Mouse (Mus musculus): ENCODE results near the gene Dntt. TPM values are rescaled to one million over a fixed set of nuclear protein-coding genes. Genes with fewer than 3 reads are reported as not detected.

Dntt gene
- polyA plus RNA-seq, 1 experiment from 2014 or later, result 0.26 TPM

DNA sequence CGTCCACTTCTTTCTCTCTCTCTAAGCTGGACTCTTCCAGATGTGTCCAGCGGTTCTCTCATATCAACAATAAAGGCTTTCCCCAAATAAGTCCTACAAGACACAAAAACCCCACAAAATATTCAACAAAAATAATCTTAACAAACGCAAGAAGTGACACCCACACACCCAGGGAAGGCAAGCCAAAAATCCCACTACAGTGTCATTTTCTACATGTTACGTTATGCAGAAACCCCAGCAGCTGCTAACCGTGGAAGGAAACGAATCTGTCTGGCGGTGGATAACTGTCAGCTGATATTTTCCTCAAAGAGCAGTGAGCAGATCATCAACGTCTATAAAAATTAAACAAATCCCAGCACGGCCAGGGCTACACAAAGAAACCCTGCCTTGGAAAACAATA is 15.1 kb upstream of the Dntt start:
- Histone ChIP-seq H3K36me3 (no peaks in the 10 kb centered on the region), H3K4me2 (replicated peaks) (no peak overlapping the region), H3K9me3 (no peaks in the 10 kb centered on the region), H3K9ac (replicated peaks) (no peak overlapping the region), H3K27ac (no peak overlapping the region), H3K27me3 (peaks cover 17% of the 10 kb centered on the region; the same call in 1 of the 2 replicates), H3K4me1 (replicated peaks) (peaks cover 3% of the 10 kb centered on the region; the same call in 1 of the 2 replicates), H3K4me3 (replicated peaks) (no peak overlapping the region)
- 31% methylated on average over 9 of the region's 9 CpGs for WGBS
- no peak for ATAC-seq

- Histone ChIP-seq H3K36me3 (no peaks in the 10 kb centered on the region), H3K27me3 (peaks cover 17% of the 10 kb centered on the region; the same call in 1 of the 2 replicates), H3K27ac (no peak overlapping the region), H3K4me2 (replicated peaks) (peak overlapping the region; percentile 51), H3K9ac (replicated peaks) (0 out of 2 replicates have a peak overlapping the region, but pooled peaks have one; percentile 41), H3K4me1 (replicated peaks) (peaks cover 3% of the 10 kb centered on the region; the same call in 1 of the 2 replicates), H3K4me3 (replicated peaks) (0 out of 2 replicates have a peak overlapping the region, but pooled peaks have one; percentile 11), H3K9me3 (no peaks in the 10 kb centered on the region)
- WGBS, result 18% methylated on average over 14 of the region's 14 CpGs
- peak; percentile 84 for ATAC-seq
Observed at GRCm38 (mm10) chr19:41015951-41016716, 12.9 kb upstream of the Dntt start.

DNA sequence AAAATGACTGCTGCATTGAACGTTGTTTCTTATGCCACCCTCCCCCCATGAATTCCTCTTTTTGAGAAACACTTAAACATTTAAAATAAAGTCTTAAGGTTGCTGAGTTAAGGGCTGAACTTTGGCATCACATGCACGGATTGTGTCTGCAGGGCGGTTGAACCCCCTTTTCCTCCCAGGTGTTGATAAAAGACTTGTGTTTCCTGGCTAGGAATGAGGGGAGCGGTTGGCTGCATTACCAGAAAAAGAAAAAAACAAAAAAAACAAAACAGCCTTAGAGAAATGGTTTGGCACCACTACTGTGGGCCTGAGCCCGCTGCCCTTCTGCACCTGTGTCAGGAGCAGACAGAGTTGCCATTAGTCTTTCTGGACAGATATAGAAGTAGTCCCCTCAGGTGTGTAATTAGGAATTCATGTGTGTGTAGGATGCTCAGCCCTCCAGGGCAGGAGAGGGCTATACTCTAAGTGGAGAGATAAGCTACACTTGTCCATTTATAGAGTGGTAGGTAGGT is 9.9 kb upstream of the Dntt start:
- no peak overlapping the region for H3K4me2 ChIP-seq (replicated peaks)
- H3K4me3 ChIP-seq (replicated peaks), result no peak overlapping the region
- 0 out of 2 replicates have a peak, but pooled peaks cover 8% of the 10 kb centered on the region for H3K27me3 ChIP-seq
- H3K36me3 ChIP-seq, result no peaks in the 10 kb centered on the region
- no peak overlapping the region for H3K9ac ChIP-seq (replicated peaks)
- ATAC-seq, result no peak
- H3K9me3 ChIP-seq, result no peaks in the 10 kb centered on the region
- H3K4me1 ChIP-seq (replicated peaks), result peaks cover 3% of the 10 kb centered on the region; the same call in 1 of the 2 replicates
- 87% methylated on average over 5 of the region's 5 CpGs for WGBS
- no peak overlapping the region for H3K27ac ChIP-seq

DNA sequence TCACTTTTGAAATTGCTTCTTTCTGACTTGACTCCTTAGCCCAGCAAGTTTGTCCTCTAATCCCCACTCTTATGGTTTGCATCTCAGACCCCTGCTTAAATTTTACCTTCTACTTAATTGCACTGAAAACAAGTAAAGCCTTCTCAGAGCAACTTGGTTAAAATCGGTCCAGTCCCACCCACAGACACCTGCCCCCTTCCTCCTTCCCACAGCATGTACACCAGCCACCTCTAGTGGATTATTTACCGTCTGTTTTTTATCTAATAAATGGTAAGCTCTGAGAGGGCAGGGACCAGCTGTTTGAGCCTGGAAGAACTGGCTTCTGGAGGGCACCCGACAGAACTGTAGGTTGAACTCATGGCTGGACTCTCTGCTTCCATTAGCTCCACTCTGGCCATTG is 8.5 kb upstream of the Dntt start:
- no peak overlapping the region for H3K27ac ChIP-seq
- peaks cover 3% of the 10 kb centered on the region; the same call in 1 of the 2 replicates for H3K4me1 ChIP-seq (replicated peaks)
- no peak for ATAC-seq
- 82% methylated on average over 3 of the region's 3 CpGs for WGBS
- H3K9ac ChIP-seq (replicated peaks), result no peak overlapping the region
- no peaks in the 10 kb centered on the region for H3K9me3 ChIP-seq
- 0 out of 2 replicates have a peak, but pooled peaks cover 5% of the 10 kb centered on the region for H3K27me3 ChIP-seq
- H3K36me3 ChIP-seq, result no peaks in the 10 kb centered on the region
- no peak overlapping the region for H3K4me3 ChIP-seq (replicated peaks)
- H3K4me2 ChIP-seq (replicated peaks), result no peak overlapping the region

GRCm38 (mm10) chr19:41022244-41022643 is 6.8 kb upstream of the Dntt start:
- no peaks in the 10 kb centered on the region for H3K36me3 ChIP-seq
- no peak overlapping the region for H3K27ac ChIP-seq
- 0 out of 2 replicates have a peak, but pooled peaks cover 3% of the 10 kb centered on the region for H3K27me3 ChIP-seq
- H3K4me2 ChIP-seq (replicated peaks), result no peak overlapping the region
- no peaks in the 10 kb centered on the region for H3K9me3 ChIP-seq
- no peak overlapping the region for H3K9ac ChIP-seq (replicated peaks)
- no peak overlapping the region for H3K4me3 ChIP-seq (replicated peaks)
- whole genome bisulfite sequencing, result 85% methylated on average over 4 of the region's 4 CpGs
- H3K4me1 ChIP-seq (replicated peaks), result no peaks in the 10 kb centered on the region
- ATAC-seq, result no peak

- H3K36me3 ChIP-seq, result no peaks in the 10 kb centered on the region
- H3K4me3 ChIP-seq (replicated peaks), result no peak overlapping the region
- no peak overlapping the region for H3K4me2 ChIP-seq (replicated peaks)
- WGBS, result 91% methylated on average over 8 of the region's 8 CpGs
- no peaks in the 10 kb centered on the region for H3K27me3 ChIP-seq
- H3K4me1 ChIP-seq (replicated peaks), result 0 out of 2 replicates have a peak, but pooled peaks cover 3% of the 10 kb centered on the region
- H3K9ac ChIP-seq (replicated peaks), result no peak overlapping the region
- H3K27ac ChIP-seq, result no peak overlapping the region
- no peak for ATAC-seq
- no peaks in the 10 kb centered on the region for H3K9me3 ChIP-seq
Observed at GRCm38 (mm10) chr19:41026551-41026950, 2.5 kb upstream of the Dntt start.

DNA sequence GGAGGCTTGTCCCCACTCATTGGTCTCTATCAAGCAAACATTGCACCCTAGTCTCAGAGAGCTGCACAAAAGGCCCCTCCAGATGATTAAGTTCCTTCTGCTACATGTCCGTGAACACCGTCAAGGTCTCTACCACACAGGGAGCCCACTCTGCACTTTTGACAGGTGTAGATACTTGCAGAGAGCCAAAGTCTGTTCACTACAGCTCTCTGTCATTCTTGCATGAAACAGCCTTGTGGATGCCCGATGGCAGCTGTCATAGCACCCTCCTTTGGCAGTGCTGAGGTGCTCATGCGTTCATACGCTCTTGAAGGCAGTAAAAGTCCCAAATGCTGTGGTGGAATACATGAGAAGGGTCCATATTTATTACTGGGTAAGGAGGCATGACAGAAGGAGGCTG is 2.1 kb upstream of the Dntt start:
- Histone ChIP-seq H3K4me3 (replicated peaks) (no peak overlapping the region), H3K9ac (replicated peaks) (no peak overlapping the region), H3K27ac (no peak overlapping the region), H3K36me3 (no peaks in the 10 kb centered on the region), H3K27me3 (no peaks in the 10 kb centered on the region), H3K4me1 (replicated peaks) (0 out of 2 replicates have a peak, but pooled peaks cover 3% of the 10 kb centered on the region), H3K9me3 (no peaks in the 10 kb centered on the region), H3K4me2 (replicated peaks) (no peak overlapping the region)
- 91% methylated on average over 5 of the region's 5 CpGs for WGBS
- ATAC-seq, result no peak

DNA sequence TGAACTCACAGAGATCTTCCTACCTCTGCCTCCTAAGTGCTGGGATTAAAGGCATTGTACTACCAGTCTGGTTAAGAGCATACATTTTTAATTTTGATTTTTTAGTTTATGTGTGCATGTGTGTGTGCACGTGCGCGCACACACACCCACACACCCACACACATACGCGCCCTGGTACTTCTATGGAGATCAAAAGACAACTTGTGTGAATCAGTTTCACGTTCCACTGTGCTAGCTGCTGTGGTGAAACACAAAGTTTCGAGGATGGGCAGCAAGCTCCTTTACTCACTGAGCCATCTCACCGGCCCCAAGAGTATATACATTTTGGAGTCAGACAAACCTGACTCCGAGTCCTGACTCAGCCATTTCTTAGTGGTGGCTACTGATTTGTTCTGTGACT is 1.5 kb upstream of the Dntt start:
- no peak for ATAC-seq
- no peak overlapping the region for H3K4me2 ChIP-seq (replicated peaks)
- no peaks in the 10 kb centered on the region for H3K27me3 ChIP-seq
- 94% methylated on average over 9 of the region's 9 CpGs for WGBS
- H3K4me1 ChIP-seq (replicated peaks), result 0 out of 2 replicates have a peak, but pooled peaks cover 3% of the 10 kb centered on the region
- no peak overlapping the region for H3K27ac ChIP-seq
- H3K4me3 ChIP-seq (replicated peaks), result no peak overlapping the region
- no peaks in the 10 kb centered on the region for H3K9me3 ChIP-seq
- H3K9ac ChIP-seq (replicated peaks), result no peak overlapping the region
- H3K36me3 ChIP-seq, result no peaks in the 10 kb centered on the region

GRCm38 (mm10) chr19:41030161-41030560 is 1.1 kb downstream of the Dntt start:
- no peaks in the 10 kb centered on the region for H3K9me3 ChIP-seq
- WGBS, result 44% methylated on average over 6 of the region's 6 CpGs
- no peaks in the 10 kb centered on the region for H3K36me3 ChIP-seq
- no peak for ATAC-seq
- no peak overlapping the region for H3K4me3 ChIP-seq (replicated peaks)
- no peak overlapping the region for H3K4me2 ChIP-seq (replicated peaks)
- H3K4me1 ChIP-seq (replicated peaks), result 0 out of 2 replicates have a peak, but pooled peaks cover 3% of the 10 kb centered on the region
- H3K9ac ChIP-seq (replicated peaks), result no peak overlapping the region
- H3K27ac ChIP-seq, result no peak overlapping the region
- H3K27me3 ChIP-seq, result no peaks in the 10 kb centered on the region

GRCm38 (mm10) chr19:41031009-41031408 is 1.9 kb downstream of the Dntt start:
- 89% methylated on average over 11 of the region's 11 CpGs for WGBS
- Histone ChIP-seq H3K36me3 (no peaks in the 10 kb centered on the region), H3K27ac (no peak overlapping the region), H3K4me2 (replicated peaks) (no peak overlapping the region), H3K4me1 (replicated peaks) (0 out of 2 replicates have a peak, but pooled peaks cover 3% of the 10 kb centered on the region), H3K9me3 (no peaks in the 10 kb centered on the region), H3K27me3 (no peaks in the 10 kb centered on the region), H3K9ac (replicated peaks) (no peak overlapping the region), H3K4me3 (replicated peaks) (no peak overlapping the region)
- no peak for ATAC-seq

DNA sequence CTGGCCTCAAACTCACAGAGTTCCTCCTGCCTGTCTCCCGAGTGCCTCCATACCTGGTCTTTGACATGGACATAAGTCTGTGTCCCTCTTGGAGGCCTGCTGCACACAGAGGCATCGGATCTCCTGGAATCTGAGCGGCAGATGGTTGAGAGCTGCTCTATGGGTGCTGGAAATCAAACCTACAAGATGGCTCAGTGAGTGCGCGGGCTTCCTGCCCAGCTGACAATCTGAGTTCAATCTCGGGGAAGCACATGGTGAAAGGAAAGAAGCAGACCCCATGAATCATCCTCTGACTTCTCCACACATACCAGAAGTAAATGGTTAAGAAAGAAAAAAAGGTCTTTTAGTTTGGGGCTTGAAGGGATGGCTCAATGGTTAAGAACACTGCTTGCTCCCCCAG is 2.8 kb downstream of the Dntt start:
- H3K4me1 ChIP-seq (replicated peaks), result 0 out of 2 replicates have a peak, but pooled peaks cover 3% of the 10 kb centered on the region
- no peaks in the 10 kb centered on the region for H3K27me3 ChIP-seq
- no peak overlapping the region for H3K4me3 ChIP-seq (replicated peaks)
- H3K36me3 ChIP-seq, result no peaks in the 10 kb centered on the region
- no peak overlapping the region for H3K9ac ChIP-seq (replicated peaks)
- H3K9me3 ChIP-seq, result no peaks in the 10 kb centered on the region
- no peak overlapping the region for H3K27ac ChIP-seq
- H3K4me2 ChIP-seq (replicated peaks), result no peak overlapping the region
- no peak for ATAC-seq
- WGBS, result 92% methylated on average over 6 of the region's 6 CpGs

DNA sequence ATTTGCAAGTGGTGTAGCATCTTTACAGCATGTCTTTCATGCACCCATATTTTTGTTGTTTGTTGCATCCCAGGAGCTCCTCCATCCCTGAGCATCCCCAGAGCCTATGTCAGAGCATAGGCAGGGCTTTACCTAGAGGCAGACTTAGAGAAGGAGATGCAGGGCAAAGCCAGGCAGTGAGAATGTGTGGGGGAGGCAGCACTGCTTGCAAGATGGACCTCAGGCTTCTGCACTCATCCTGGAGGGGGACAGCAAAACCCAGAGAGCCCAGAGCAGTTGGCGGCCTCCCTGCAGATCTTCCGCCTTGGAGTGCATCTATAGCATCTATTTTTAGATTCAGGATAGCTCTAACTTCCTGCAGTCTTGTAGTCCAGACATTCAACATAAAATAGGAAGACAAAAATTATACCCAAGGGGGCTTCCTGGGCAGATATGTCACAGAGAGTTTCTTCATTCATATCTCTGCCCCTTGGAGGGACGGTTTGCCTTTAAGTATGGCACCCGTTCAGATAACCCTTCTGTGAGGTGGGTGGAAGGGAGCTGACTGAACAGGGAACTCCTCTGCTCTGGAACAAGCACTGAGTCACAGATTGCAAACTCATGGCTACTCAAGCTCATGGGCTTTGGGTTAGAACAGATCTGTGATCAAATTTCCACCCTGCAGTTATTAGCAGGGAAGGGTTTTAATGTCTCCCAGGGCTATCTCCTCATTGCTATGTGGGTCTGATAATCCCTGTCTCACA is 6.9 kb downstream of the Dntt start:
- H3K4me1 ChIP-seq (replicated peaks), result no peaks in the 10 kb centered on the region
- no peak for ATAC-seq
- H3K9ac ChIP-seq (replicated peaks), result no peak overlapping the region
- no peak overlapping the region for H3K4me3 ChIP-seq (replicated peaks)
- no peak overlapping the region for H3K4me2 ChIP-seq (replicated peaks)
- no peaks in the 10 kb centered on the region for H3K27me3 ChIP-seq
- no peaks in the 10 kb centered on the region for H3K9me3 ChIP-seq
- no peak overlapping the region for H3K27ac ChIP-seq
- no peaks in the 10 kb centered on the region for H3K36me3 ChIP-seq
- WGBS, result 86% methylated on average over 4 of the region's 4 CpGs
